7 mouse cellular contexts compared by ENCODE assay signal in genomic region chr15:85678981-85679708, GRCm38 (mm10). TPM values are rescaled to one million over a fixed set of nuclear protein-coding genes. Genes with fewer than 3 reads are reported as not detected.
DNase-seq lines count a peak whose midpoint lies in the region; ATAC-seq and TF ChIP-seq lines count a peak whose summit lies in the region.

No protein-coding gene starts in this region.

- peak; percentile 63 to 66 for DNase-seq in kidney, postnatal 25 days
- DNase-seq in kidney, adult 8-10 months, result no peak
- peak; percentile 62 to 78 for DNase-seq in adrenal gland, postnatal 36 days
- DNase-seq in left cerebral cortex, postnatal 10 days (ENCODE audit: extremely low spot score in 1 of 2, low spot score in 2 of 2), result peak; percentile 73 to 85
- DNase-seq in stomach, postnatal 0 days (ENCODE audit: low spot score), result no peak
- no peak for DNase-seq in urinary bladder, adult 18-20 months (ENCODE audit: low spot score in 2 of 2)

- H3K36me3 ChIP-seq in embryonic facial prominence, embryonic 15.5 days, result peaks cover 20% of the 10 kb centered on the region
- peaks cover 5% of the 10 kb centered on the region; the same call in 1 of the 2 replicates for H3K36me3 ChIP-seq in stomach, postnatal 0 days (ENCODE audit: control insufficient read depth, insufficient read depth, low read length)

- H3K9ac ChIP-seq in embryonic facial prominence, embryonic 15.5 days, result no peak overlapping the region
- no peak overlapping the region for H3K9ac ChIP-seq in stomach, postnatal 0 days (ENCODE audit: low read length)

- peak overlapping the region; percentile 9; the same call in 1 of the 2 replicates for H3K4me3 ChIP-seq in embryonic facial prominence, embryonic 15.5 days (replicated peaks)
- H3K4me3 ChIP-seq in stomach, postnatal 0 days (ENCODE audit: low read depth, low read length), result peak overlapping the region; percentile 13; the same call in 1 of the 2 replicates

- H3K27ac ChIP-seq in embryonic facial prominence, embryonic 15.5 days (replicated peaks), result peak overlapping the region; percentile 70
- H3K27ac ChIP-seq in stomach, postnatal 0 days (replicated peaks), result peak overlapping the region; percentile 83

- no peak for TF ChIP-seq EP300 in stomach, postnatal 0 days (optimal IDR thresholded peaks at IDR 0.05)

- peaks cover 63% of the 10 kb centered on the region for H3K4me1 ChIP-seq in embryonic facial prominence, embryonic 15.5 days
- H3K4me1 ChIP-seq in stomach, postnatal 0 days (replicated peaks; ENCODE audit: control insufficient read depth, insufficient read depth), result peaks cover 14% of the 10 kb centered on the region; the same call in 1 of the 2 replicates

- H3K9me3 ChIP-seq in embryonic facial prominence, embryonic 15.5 days (replicated peaks), result no peaks in the 10 kb centered on the region
- no peaks in the 10 kb centered on the region for H3K9me3 ChIP-seq in stomach, postnatal 0 days (ENCODE audit: control insufficient read depth, low read length)

- intact Hi-C loops in left cerebral cortex, postnatal 10 days (cut with DNase I), result no loop called here

- peak overlapping the region; percentile 15 for H3K4me2 ChIP-seq in embryonic facial prominence, embryonic 15.5 days (replicated peaks)
- peak overlapping the region; percentile 29; the same call in 1 of the 2 replicates for H3K4me2 ChIP-seq in stomach, postnatal 0 days (replicated peaks; ENCODE audit: low read depth)

- WGBS in embryonic facial prominence, embryonic 15.5 days, result 70% methylated on average over 24 of the region's 24 CpGs
- 66% methylated on average over 21 of the region's 24 CpGs for WGBS in stomach, postnatal 0 days

- TF ChIP-seq CTCF in stomach, postnatal 0 days (IDR thresholded peaks at IDR 0.05; ENCODE audit: low read depth), result no peak

- no peaks in the 10 kb centered on the region for H3K27me3 ChIP-seq in embryonic facial prominence, embryonic 15.5 days
- H3K27me3 ChIP-seq in stomach, postnatal 0 days (ENCODE audit: control insufficient read depth, insufficient read depth, low read length), result no peaks in the 10 kb centered on the region

- ATAC-seq in embryonic facial prominence, embryonic 15.5 days (ENCODE audit: insufficient number of reproducible peaks, low FRiP score, low TSS enrichment, low read depth), result no peak
- no peak for ATAC-seq in stomach, postnatal 0 days (ENCODE audit: low FRiP score, low TSS enrichment)

RNA-seq across cellular contexts. Expression of gene Ppara, which starts 55.6 kb away (rescaled TPM):
- total RNA-seq in adrenal gland, postnatal 36 days (2021), result 10 to 100 TPM; 23.9 to 38.5 TPM
- polyA plus RNA-seq in embryonic facial prominence, embryonic 15.5 days (2015; fragmentation: Nextera tagmentation; extraction: Ambion mirVana), result 3.6 and 5.0 TPM in 2 replicates
- 1 to 10 TPM; 2.2 to 2.4 TPM for total RNA-seq in left cerebral cortex, postnatal 10 days (2021)
- polyA plus RNA-seq in stomach, postnatal 0 days (2015; fragmentation: Nextera tagmentation; extraction: Ambion mirVana), result 16.8 and 18.8 TPM in 2 replicates

Comparison
In these comparisons a context has a peak if more than half of its experiments do, and no peak if none do; other contexts are left out.
1. DNase-seq: peak in kidney, postnatal 25 days (2 of 2), adrenal gland, postnatal 36 days (2 of 2) and left cerebral cortex, postnatal 10 days (2 of 2); none in kidney, adult 8-10 months (0 of 2), stomach, postnatal 0 days (single experiment) and urinary bladder, adult 18-20 months (0 of 2).
2. RNA of gene Ppara, which starts 55.6 kb away (total RNA-seq): 23.9 to 38.5 TPM in adrenal gland, postnatal 36 days; 2.2 to 2.4 TPM in left cerebral cortex, postnatal 10 days; every median in the first group is over 4 times any median in the second.